Mouse (Mus musculus): ENCODE results near the gene Pelo. TPM values are rescaled to one million over a fixed set of nuclear protein-coding genes. Genes with fewer than 3 reads are reported as not detected.

Gene Pelo
- polyA plus RNA-seq, 1 experiment from 2014 or later, result 10.8 TPM

DNA sequence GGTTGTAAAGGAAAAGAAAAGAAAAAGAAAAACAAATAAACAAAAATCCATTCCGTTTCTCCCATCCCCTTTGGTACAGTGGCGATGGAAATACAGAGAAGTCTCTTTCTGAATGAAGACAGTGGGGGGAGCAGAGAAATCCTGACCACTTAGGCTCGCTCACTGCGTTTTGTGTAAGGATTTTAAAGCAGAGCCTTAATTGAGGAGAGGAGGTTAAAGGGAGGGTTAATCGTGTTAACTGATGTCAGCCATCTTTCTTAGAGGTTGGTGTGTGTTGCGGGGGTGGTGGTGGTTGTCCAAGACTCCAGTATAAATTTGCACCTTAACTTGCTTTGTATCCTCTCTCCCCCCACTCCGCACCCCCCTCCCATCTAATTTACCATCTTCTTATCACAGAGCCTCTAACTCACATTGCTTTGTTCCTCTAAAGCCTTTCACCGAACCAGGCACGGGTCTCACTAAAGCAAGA lies 1.0 kb upstream of the Pelo start:
- Histone ChIP-seq H3K4me1 (ENCODE audit: control insufficient read depth, insufficient read depth, low read length) (0 out of 2 replicates have a peak, but pooled peaks cover 2% of the 10 kb centered on the region), H3K36me3 (ENCODE audit: control insufficient read depth, insufficient read depth, low read length) (peaks cover 8% of the 10 kb centered on the region), H3K4me3 (ENCODE audit: low read depth, low read length) (peak overlapping the region; percentile 63), H3K27me3 (ENCODE audit: control insufficient read depth, insufficient read depth, low read length) (no peaks in the 10 kb centered on the region), H3K27ac (replicated peaks; ENCODE audit: low read depth, low read length) (no peak overlapping the region), H3K9ac (ENCODE audit: low read length) (no peak overlapping the region), H3K4me2 (ENCODE audit: low read depth, severe bottlenecking) (peak overlapping the region; percentile 93), H3K9me3 (ENCODE audit: control insufficient read depth, low read length) (no peaks in the 10 kb centered on the region)
- ATAC-seq (ENCODE audit: insufficient number of reproducible peaks, low FRiP score, low TSS enrichment, low read depth), result no peak
- WGBS, result 51% methylated on average over 9 of the region's 9 CpGs
- DNase-seq (ENCODE audit: low spot score), result no peak

DNA sequence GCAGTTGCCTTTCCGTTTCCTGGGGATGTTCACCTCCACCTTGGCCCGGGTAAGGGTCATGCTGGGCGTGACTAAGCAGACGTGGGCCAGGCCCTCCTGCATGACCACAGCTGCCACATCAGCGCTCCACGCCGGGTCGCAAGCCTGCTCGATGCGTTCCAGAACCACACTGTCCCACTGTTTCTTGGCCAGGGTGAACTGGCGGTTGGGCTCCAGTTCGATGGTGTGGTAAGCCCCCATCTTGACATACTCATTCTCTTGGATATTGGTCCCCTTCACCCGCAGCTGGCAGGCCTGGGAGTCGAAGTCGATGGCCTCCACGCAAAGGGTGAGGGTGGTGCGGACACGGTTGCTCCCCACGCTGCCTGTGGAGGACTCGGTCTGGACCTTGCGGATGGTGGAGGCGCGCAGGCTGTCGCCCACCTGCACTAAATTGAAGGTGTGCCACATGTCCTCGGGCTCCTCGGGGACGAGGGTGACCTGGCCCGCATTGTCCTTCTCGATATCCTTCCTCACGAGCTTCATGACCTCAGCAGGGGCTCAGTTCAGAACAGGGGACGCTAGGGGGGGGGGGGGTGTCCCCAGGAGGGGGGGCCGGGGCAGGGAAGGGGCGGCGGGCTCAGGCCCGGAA lies 476 bp downstream of the Pelo start:
- Histone ChIP-seq H3K9me3 (ENCODE audit: control insufficient read depth, low read length) (no peaks in the 10 kb centered on the region), H3K27ac (replicated peaks; ENCODE audit: low read depth, low read length) (0 out of 2 replicates have a peak overlapping the region, but pooled peaks have one; percentile 8), H3K4me1 (ENCODE audit: control insufficient read depth, insufficient read depth, low read length) (0 out of 2 replicates have a peak, but pooled peaks cover 2% of the 10 kb centered on the region), H3K9ac (ENCODE audit: low read length) (peak overlapping the region; percentile 73), H3K36me3 (ENCODE audit: control insufficient read depth, insufficient read depth, low read length) (peaks cover 8% of the 10 kb centered on the region), H3K4me2 (ENCODE audit: low read depth, severe bottlenecking) (peak overlapping the region; percentile 93), H3K27me3 (ENCODE audit: control insufficient read depth, insufficient read depth, low read length) (no peaks in the 10 kb centered on the region), H3K4me3 (ENCODE audit: low read depth, low read length) (peak overlapping the region; percentile 63)
- WGBS, result 7% methylated on average over 35 of the region's 35 CpGs
- ATAC-seq (ENCODE audit: insufficient number of reproducible peaks, low FRiP score, low TSS enrichment, low read depth), result peak; percentile 71
- DNase-seq (ENCODE audit: low spot score), result peak; percentile 65

DNA sequence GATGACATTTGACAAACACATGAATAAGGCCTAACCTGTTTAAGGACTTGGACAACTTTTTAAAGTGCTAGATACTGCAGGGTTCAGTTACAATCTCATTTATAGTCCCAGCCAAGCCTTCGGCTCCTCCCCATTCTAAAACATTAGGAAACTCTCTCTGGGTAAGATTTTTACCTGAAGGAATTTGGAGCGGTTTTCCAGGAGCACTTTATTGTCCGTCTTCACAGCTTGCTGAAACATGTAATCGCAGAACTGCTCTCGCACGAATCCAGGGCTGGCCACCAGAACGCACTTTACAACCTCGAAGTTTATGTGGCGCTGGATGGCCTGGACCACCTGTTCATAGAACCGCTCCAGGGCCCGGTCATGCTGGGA lies 979 bp downstream of the Pelo start:
- DNase-seq (ENCODE audit: low spot score) (no peak), ATAC-seq (ENCODE audit: insufficient number of reproducible peaks, low FRiP score, low TSS enrichment, low read depth) (no peak; the same call in 1 of the 2 replicates)
- WGBS, result 49% methylated on average over 11 of the region's 11 CpGs
- Histone ChIP-seq H3K4me1 (ENCODE audit: control insufficient read depth, insufficient read depth, low read length) (0 out of 2 replicates have a peak, but pooled peaks cover 2% of the 10 kb centered on the region), H3K4me2 (ENCODE audit: low read depth, severe bottlenecking) (peak overlapping the region; percentile 93), H3K36me3 (ENCODE audit: control insufficient read depth, insufficient read depth, low read length) (peaks cover 8% of the 10 kb centered on the region), H3K27ac (replicated peaks; ENCODE audit: low read depth, low read length) (no peak overlapping the region), H3K27me3 (ENCODE audit: control insufficient read depth, insufficient read depth, low read length) (no peaks in the 10 kb centered on the region), H3K9me3 (ENCODE audit: control insufficient read depth, low read length) (no peaks in the 10 kb centered on the region), H3K4me3 (ENCODE audit: low read depth, low read length) (peak overlapping the region; percentile 63), H3K9ac (ENCODE audit: low read length) (peak overlapping the region; percentile 73)

DNA sequence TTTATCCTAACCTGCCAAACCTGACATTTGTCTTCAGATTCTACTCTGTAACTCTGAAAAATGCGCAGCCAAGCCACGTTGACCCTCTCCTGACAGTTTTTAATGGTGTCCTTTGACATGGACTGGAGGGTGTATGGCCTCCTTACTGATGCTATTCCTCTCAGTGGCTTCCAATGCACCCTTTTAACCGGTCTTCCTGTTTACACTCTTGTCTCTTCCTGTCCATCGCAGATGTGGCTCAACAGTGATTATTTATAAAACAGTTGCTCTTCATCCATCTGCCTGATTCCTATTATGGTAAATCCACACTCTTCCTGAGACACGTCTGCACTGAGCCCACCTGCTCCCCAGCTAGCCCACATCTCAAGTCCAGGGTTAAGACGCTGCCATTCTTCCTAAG lies 4.0 kb downstream of the Pelo start:
- WGBS, result 90% methylated on average over 6 of the region's 6 CpGs
- Histone ChIP-seq H3K4me2 (ENCODE audit: low read depth, severe bottlenecking) (no peak overlapping the region), H3K9ac (ENCODE audit: low read length) (no peak overlapping the region), H3K4me3 (ENCODE audit: low read depth, low read length) (no peak overlapping the region), H3K36me3 (ENCODE audit: control insufficient read depth, insufficient read depth, low read length) (peaks cover 8% of the 10 kb centered on the region), H3K27me3 (ENCODE audit: control insufficient read depth, insufficient read depth, low read length) (no peaks in the 10 kb centered on the region), H3K9me3 (ENCODE audit: control insufficient read depth, low read length) (no peaks in the 10 kb centered on the region), H3K4me1 (ENCODE audit: control insufficient read depth, insufficient read depth, low read length) (0 out of 2 replicates have a peak, but pooled peaks cover 2% of the 10 kb centered on the region), H3K27ac (replicated peaks; ENCODE audit: low read depth, low read length) (no peak overlapping the region)
- ATAC-seq (ENCODE audit: insufficient number of reproducible peaks, low FRiP score, low TSS enrichment, low read depth) (no peak), DNase-seq (ENCODE audit: low spot score) (no peak)

DNA sequence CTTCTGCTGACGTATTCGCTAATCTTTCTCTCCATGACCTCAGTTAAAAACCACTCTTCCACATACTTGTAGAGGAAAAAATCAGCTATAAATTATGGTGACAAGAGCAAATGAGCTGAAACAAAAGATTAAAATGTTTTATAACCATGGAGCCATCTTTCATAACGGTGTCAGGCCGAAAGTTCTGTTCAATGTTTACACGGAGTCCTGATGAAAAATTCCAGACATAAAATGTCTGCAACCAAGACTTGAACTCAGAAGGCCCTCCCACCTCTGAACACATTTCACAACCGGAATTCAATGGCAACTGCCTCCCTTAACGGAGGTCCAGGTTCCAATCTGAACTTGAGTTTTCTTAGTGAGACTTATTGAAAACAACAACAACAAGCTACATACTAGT lies 7.6 kb downstream of the Pelo start:
- no peaks in the 10 kb centered on the region for H3K4me1 ChIP-seq (ENCODE audit: control insufficient read depth, insufficient read depth, low read length)
- H3K27ac ChIP-seq (replicated peaks; ENCODE audit: low read depth, low read length), result no peak overlapping the region
- H3K27me3 ChIP-seq (ENCODE audit: control insufficient read depth, insufficient read depth, low read length), result no peaks in the 10 kb centered on the region
- no peak overlapping the region for H3K9ac ChIP-seq (ENCODE audit: low read length)
- ATAC-seq (ENCODE audit: insufficient number of reproducible peaks, low FRiP score, low TSS enrichment, low read depth), result no peak
- no peak overlapping the region for H3K4me2 ChIP-seq (ENCODE audit: low read depth, severe bottlenecking)
- H3K9me3 ChIP-seq (ENCODE audit: control insufficient read depth, low read length), result no peaks in the 10 kb centered on the region
- H3K4me3 ChIP-seq (ENCODE audit: low read depth, low read length), result no peak overlapping the region
- WGBS, result 89% methylated on average over 7 of the region's 7 CpGs
- DNase-seq (ENCODE audit: low spot score), result no peak
- 0 out of 2 replicates have a peak, but pooled peaks cover 3% of the 10 kb centered on the region for H3K36me3 ChIP-seq (ENCODE audit: control insufficient read depth, insufficient read depth, low read length)

DNA sequence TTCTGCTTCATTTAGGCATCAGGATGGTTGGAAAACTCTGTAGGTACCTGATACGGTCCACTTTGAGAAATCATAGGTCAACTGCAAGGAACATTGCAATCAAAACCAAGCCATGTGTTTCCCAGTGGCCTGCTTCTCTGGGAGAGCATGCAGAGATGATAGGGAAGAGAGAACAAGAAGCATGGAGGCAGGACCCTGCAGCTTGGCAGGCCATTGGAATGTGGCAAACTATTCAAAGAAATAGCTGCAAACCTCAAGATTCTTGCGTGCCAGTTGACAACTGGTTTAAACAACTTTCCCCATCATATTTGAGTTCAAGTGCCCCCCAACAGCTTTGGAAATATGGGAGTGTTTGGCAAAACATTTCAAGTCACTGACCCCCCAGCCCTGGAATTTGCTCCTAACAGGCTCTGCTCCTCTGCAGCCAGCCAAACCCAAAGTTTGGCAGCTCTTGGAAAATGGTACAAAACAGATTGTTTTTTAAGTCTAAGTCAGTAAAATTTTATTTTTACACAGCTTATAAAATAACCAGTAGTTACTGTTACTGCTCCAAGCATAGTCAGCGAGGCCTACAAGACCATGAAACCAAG lies 9.9 kb downstream of the Pelo start:
- DNase-seq (ENCODE audit: low spot score) (no peak), ATAC-seq (ENCODE audit: insufficient number of reproducible peaks, low FRiP score, low TSS enrichment, low read depth) (no peak)
- no peaks in the 10 kb centered on the region for H3K9me3 ChIP-seq (ENCODE audit: control insufficient read depth, low read length)
- H3K27ac ChIP-seq (replicated peaks; ENCODE audit: low read depth, low read length), result no peak overlapping the region
- H3K4me3 ChIP-seq (ENCODE audit: low read depth, low read length), result no peak overlapping the region
- H3K27me3 ChIP-seq (ENCODE audit: control insufficient read depth, insufficient read depth, low read length), result no peaks in the 10 kb centered on the region
- H3K4me1 ChIP-seq (ENCODE audit: control insufficient read depth, insufficient read depth, low read length), result no peaks in the 10 kb centered on the region
- H3K4me2 ChIP-seq (ENCODE audit: low read depth, severe bottlenecking), result no peak overlapping the region
- no peaks in the 10 kb centered on the region for H3K36me3 ChIP-seq (ENCODE audit: control insufficient read depth, insufficient read depth, low read length)
- 95% methylated on average over 3 of the region's 3 CpGs for WGBS
- no peak overlapping the region for H3K9ac ChIP-seq (ENCODE audit: low read length)

DNA sequence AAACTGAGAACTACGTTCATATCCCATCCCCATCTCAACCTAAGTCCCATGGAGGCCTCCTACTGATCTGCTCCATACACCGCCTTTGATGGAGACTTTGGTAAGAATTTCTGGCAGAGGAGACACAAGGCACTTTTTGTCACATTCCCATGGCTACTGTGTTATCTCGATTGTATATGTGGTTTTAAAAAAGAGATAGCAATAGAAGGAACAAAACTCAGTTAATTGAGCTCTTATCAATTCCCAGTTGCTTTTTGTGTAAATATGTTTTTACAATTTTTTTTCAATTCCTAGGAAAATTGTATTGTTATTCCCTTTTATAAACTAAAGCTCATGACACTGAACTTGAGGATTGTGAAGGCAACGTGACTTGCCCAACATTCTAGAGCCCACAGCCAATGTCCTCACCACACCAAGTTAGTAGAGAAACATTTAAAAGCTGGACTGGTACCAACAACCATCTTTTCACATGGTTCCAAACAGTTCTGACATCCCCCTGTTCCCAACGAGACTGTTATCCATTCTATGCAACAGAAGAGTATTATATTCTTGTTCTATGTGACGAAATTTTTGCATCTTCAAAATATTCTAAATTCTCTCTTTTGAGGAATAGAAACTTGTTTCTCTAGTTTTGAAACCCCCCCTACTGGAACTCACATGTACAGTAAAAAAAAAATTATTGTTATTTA lies 10.8 kb downstream of the Pelo start:
- H3K27ac ChIP-seq (replicated peaks; ENCODE audit: low read depth, low read length), result no peak overlapping the region
- no peak overlapping the region for H3K4me2 ChIP-seq (ENCODE audit: low read depth, severe bottlenecking)
- H3K27me3 ChIP-seq (ENCODE audit: control insufficient read depth, insufficient read depth, low read length), result no peaks in the 10 kb centered on the region
- no peak overlapping the region for H3K9ac ChIP-seq (ENCODE audit: low read length)
- H3K4me1 ChIP-seq (ENCODE audit: control insufficient read depth, insufficient read depth, low read length), result no peaks in the 10 kb centered on the region
- 90% methylated on average over 6 of the region's 6 CpGs for WGBS
- DNase-seq (ENCODE audit: low spot score), result no peak
- ATAC-seq (ENCODE audit: insufficient number of reproducible peaks, low FRiP score, low TSS enrichment, low read depth), result no peak
- no peaks in the 10 kb centered on the region for H3K9me3 ChIP-seq (ENCODE audit: control insufficient read depth, low read length)
- no peak overlapping the region for H3K4me3 ChIP-seq (ENCODE audit: low read depth, low read length)
- no peaks in the 10 kb centered on the region for H3K36me3 ChIP-seq (ENCODE audit: control insufficient read depth, insufficient read depth, low read length)

DNA sequence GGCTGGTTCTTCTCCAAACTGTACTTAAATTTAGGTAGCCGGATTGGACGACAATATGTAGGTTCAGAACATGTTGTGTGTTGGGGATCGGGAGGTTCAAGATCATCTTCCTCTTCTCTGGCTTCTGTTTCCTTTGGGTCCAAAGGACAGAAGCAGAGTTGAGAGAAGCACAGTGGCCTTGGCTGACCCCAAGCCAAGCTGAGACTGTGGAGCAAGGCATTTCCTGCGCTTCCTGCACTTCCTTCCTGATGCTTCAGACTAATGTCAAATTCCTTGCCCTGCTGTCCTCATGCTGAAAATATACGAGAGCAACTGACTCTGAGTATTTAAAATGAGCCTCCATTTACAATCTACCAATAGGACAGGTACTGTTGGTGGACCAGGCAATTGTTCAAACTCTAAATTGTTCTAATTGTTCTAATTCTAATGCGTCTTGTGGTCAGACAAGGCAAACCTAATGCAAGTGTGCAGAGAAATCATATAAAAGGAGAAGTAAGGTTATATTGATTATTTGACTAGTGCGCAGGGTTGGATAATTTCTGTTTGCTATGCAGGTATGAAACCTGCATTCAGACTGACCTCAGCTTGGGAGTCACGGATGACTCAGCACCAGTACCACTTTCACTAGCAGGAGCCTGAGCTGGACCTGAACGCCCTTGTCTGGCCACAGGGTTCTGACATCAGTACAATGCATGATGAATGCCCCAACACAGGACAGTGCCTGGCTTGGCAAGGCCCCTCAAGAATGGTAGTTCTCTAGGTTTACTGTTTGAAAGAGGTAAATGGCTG lies 12.4 kb downstream of the Pelo start:
- 91% methylated on average over 9 of the region's 9 CpGs for WGBS

More for the DNA sequence above, 12.4 kb downstream of the Pelo start:
- Histone ChIP-seq H3K9me3 (ENCODE audit: control insufficient read depth, low read length) (no peaks in the 10 kb centered on the region), H3K4me2 (ENCODE audit: low read depth, severe bottlenecking) (no peak overlapping the region), H3K9ac (ENCODE audit: low read length) (no peak overlapping the region), H3K27me3 (ENCODE audit: control insufficient read depth, insufficient read depth, low read length) (no peaks in the 10 kb centered on the region), H3K4me3 (ENCODE audit: low read depth, low read length) (no peak overlapping the region), H3K36me3 (ENCODE audit: control insufficient read depth, insufficient read depth, low read length) (no peaks in the 10 kb centered on the region), H3K27ac (replicated peaks; ENCODE audit: low read depth, low read length) (no peak overlapping the region), H3K4me1 (ENCODE audit: control insufficient read depth, insufficient read depth, low read length) (no peaks in the 10 kb centered on the region)
- no peak for DNase-seq (ENCODE audit: low spot score)
- ATAC-seq (ENCODE audit: insufficient number of reproducible peaks, low FRiP score, low TSS enrichment, low read depth), result no peak
